Mouse (Mus musculus) thymus, adult 18-20 months (tissue): Measurements from ENCODE around the gene 4833439L19Rik.
A peak's percentile ranks its signal among the peaks of the same experiment; 100 is the strongest.
"Not testable (repeated sequence)": the region's sequence is repeated elsewhere in the genome, so short reads cannot be mapped to it uniquely, and the experiment has no call there.

ENCODE experiments used
- DNase-seq, 2 experiments: peaks; one replicate each; pipeline ENCODE4 v3.0.0; 2022; ENCODE audit warnings: mixed read lengths in 2 of 2

The 4833439L19Rik gene

DNA sequence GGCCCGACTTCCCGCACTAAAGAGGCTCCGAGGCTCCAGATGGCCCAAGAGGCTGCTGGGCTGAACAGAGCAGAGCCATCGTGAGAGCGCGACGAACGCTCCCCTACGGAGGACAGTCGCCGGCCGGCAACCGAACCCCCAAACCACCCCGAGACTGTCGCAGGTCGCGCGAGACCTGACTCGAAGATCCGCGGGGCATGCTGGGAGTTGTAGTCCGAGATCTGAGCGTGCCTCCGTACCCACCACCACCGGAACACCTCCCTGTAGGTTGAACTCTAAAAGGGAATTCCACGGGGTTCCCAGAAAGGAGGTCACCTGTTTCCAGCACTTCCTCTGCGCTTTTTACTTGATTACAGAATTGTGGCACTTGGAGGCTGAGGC is at the start of gene 4833439L19Rik:
Gene 4833439L19Rik, minus strand, starts transcription at position 235 of the 381 bp plus-strand sequence.
- DNase-seq: peak; percentile 89 to 93

DNA sequence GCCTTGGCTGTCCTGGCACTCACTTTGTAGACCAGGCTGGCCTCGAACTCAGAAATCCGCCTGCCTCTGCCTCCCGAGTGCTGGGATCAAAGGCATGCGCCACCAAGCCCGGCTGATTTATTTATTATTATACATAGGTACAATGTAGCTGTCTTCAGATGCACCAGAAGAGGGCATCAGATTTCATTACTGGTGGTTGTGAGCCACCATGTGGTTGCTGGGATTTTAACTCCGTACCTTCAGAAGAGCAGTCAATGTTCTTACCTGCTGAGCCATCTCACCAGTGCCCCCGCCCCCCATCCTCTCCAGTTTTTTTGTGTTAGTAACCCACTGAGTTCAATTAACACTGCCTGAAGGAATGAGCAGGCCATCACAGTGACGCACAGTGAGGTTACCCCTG is 47.9 kb upstream of the 4833439L19Rik start:
- not testable (repeated sequence) for DNase-seq

DNA sequence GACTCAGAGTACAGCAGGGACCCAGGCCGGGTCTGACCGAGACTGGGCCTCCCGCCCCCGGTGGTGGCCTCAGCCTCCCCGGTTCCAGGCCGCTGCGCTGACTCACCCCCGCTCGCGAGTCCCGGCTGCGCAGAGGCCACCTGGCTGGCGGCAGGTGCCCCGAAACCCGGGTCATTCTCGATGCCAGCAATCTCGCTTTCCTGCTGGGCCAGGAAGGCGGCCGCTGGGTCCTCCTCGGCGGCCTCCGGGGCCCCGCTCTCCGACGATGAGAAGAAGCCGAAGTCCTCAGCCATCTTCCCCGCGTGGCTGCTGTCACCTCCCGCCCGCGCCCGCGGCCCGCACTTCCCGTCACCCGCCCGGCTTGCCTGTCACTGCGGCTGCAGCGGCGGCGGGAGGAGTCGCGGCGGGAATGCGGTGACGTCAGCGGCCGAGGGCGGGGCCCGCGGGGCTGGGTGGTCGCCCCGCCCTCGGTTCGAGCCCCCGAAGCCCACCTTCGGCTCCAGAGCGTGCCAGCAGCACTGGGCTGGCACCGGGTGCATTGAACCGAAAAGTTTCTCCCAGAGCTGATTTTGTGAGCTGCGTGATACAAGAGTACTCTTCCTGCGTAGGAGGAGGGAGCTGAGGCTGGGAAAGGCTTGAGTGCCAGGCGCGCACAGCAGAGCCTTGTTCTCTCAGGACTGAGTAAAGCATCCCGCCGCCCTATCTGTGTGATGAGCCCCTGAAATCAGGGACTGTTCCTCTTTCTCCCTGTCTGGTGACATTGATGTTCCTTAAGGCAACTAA is 45.9 kb upstream of the 4833439L19Rik start, which contains the start of gene Cltb:
Gene Cltb, minus strand, starts transcription at position 373 of the 783 bp plus-strand sequence.
- DNase-seq: peak; percentile 74 to 75

DNA sequence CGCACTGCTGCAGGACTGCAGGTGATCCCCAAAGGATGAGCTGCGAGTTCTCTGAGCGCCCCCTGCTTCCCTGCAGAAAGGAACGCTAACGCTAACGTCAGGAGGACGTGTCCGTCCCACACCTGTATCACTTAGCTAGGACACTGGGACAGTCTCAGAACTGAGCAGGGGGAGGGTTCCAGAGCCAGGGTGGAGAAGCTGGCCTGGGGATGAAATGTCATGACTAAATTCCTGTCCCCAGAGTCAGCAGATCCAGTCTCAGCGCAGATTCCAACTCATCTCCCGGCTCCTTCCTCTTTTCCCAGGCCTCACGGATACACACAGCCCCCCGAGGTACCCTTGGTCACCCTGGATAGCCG is 45.4 kb upstream of the 4833439L19Rik start:
- no peak for DNase-seq

DNA sequence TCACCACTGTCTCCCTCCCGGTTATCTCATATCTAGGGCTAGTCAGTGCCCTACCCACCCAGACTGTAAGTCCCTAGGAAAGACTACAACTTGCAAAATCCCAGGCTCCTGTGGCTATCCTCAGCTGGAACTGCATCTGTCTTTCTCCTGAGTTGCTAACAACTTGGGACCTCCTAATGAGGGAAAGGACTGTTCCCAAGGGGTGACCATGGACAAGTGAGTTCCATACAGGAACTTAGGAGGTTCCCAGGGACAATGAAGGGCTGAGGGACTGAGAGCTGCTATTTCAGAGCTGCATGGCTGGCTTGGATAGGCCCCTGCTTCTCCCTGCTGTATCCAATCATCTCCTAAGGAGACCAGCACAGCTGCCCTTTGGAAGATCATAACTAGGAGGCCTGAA is 44.1 kb upstream of the 4833439L19Rik start:
- DNase-seq: no peak

DNA sequence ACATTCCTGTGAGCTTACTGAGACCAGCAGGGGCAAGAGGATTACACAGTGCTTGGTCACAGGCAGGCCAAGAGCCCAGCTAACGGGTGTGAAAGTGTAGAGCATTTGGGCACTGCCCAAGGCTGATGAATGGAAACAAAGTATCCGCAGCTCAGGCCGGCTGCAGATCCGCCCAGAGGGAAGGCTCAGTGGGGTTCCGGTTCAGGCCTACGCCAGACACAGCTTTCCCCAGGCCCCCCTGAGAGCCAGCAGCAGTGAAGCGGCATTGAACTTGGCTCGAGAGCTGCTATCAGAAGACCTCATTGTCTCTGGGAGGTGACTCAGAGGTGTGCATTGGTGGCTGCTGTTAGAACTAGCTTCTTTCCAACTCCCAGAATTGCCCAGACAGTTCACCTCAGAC is 43.4 kb upstream of the 4833439L19Rik start:
- DNase-seq: no peak

DNA sequence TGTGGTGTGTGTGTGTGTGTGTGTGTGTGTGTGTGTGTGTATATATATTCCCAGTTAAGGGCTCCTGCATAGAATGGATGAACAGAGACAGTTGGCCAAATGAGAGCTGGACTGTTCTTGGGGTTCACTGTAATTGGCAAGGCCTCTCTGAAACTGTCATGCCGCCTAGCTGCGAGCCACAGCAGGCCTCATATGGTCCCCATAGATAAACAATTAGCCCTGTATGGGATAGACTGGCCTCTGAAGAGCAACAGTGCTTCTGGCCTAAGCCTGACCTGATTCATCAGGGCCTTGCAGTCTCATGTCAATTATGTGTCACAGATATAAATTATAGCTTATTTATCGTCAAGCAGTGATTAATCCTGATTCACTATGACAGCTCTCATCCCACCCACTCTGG is 42.8 kb upstream of the 4833439L19Rik start:
- DNase-seq: no peak

DNA sequence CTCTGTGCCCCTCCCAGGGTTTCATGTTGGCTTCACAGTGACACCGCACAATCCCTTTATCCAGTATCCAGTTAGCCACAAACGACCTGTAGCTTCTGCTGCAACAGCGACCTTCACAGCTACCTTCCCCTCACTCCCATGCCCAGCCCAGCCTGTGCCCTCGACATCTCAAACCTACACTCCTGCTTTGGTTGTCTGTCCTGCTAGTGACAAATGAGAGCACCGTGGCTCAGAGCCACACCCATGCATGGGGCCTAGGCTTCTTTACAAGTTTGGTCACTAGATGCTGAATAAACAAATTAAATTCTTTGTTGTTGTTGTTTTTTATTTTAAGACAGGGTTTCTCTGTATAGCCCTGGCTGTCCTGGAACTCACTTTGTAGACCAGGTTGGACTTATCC is 42.0 kb upstream of the 4833439L19Rik start:
- no peak for DNase-seq

DNA sequence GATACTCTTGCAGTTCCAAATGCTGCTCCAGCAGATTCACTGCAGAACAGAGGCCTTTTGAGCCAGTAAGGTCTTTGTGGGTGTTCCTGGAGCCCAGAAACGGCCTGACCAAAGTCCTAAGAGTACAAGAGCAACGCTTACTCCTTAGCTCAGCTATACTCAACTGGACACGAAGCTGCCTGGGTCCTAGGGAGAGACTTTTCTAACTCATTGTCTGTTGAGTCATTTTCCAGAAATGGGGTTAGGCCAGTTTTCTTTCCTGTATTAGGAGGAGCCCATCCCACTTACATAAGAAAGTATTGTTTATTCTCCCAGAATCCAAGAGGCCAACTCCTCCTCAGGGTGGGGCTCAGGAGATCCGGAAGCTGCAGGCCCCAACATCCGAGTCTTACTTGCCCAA is 40.2 kb upstream of the 4833439L19Rik start:
- DNase-seq: no peak

DNA sequence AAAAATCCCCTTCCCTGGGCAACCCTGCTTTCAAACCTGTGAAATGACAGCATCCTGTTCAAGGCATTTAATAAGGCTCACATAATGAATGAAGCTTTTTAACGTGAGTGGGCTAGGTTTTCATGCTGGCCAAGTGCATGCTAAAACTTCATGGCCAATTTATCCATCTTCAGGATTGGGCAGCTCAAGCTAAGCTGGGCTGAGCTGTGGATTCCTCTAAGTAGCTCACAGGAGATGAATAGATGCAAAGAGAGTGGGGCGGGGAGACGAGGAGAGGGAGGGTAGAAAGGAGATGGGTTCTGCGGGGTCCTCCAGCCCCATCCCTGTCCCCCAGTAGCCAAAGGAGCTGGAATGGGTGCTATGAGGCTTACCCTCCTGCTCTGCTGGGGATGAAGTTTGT is 39.0 kb upstream of the 4833439L19Rik start:
- no peak for DNase-seq

DNA sequence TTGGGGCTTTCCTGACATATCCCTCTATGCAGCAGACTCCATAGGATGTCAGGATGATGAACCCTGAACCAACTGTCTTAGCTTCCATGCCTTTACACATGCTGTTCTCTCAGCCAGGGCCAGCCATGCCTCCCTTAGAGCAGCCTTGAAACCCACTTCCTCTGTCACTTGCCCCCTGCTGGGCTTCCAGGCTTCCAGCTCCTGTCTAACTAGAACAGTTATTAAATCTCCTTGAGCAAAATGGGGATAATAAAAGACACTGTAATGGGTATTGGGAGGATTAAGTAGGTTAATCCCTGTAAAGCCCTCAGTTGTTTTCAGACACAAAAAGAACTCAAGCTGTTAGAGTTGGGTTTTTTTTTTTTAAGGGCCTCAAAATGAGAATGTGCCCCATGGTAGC is 38.3 kb upstream of the 4833439L19Rik start:
- DNase-seq: no peak

DNA sequence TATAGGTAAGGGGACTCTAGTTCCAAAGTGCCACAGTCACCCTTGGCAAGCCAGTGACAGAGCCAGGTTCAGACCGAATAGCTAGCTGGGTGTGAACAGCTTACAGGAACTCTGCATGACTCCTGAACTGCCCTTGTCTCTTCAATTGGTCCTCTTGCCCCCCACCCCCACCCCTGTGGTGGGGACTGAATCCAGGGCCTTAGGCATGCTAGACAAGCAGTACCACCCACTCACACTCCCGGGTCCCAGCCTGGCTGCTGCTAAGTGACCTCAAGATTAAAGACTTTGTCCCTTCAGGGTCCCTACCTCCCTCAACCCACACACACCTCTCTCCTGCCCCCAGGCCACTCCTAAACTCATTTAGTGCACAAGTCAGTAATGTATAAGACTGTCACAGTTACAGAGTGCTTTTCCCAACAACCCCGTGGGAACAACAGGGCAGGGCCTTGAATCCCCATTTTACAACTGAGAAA is 37.4 kb upstream of the 4833439L19Rik start:
- no peak for DNase-seq

DNA sequence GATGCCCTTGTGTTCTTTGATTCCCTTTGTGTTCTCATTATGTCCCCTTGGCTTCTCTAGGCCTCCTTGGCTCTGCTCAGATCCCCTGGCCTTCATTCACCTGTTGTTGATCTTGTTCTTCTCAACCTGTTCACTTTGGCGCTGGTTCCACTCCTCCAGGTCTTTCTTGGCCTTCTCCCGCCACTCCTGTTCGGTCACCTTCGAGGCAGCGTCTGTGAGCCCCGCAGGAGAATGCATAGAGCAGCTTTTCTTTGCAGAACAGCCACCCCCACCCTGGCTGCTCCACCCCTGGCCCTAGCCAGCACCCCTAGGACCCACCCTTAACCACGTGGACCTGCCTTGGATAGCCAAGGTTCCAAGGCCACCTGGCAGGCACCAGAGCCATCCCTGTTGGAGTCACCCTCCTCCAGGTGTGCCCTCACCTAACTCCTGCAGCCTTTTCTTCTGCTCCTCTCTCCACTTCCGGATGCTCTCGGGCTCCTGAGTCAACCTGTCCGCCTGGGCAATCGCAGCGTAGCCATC is 33.4 kb upstream of the 4833439L19Rik start:
- DNase-seq: no peak

DNA sequence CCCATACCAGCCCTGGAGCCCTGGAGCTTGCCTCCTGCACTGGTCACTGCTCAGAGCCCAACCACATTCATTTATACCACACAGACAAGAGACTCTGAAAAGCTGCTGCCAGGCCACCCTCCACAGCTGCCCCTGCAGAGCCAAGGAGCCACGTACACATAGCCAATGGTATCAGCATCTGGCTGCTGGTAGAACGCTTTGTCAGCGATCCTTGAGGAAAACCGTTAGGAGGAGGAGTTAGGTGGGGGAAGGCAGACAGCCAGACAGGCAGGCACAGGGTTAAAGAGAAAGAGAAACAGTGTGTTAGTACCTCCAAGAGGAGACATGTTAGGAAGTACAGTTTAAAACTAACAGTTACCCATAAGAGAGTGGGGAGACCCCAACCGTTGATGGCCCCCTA is 31.6 kb upstream of the 4833439L19Rik start:
- no peak for DNase-seq

DNA sequence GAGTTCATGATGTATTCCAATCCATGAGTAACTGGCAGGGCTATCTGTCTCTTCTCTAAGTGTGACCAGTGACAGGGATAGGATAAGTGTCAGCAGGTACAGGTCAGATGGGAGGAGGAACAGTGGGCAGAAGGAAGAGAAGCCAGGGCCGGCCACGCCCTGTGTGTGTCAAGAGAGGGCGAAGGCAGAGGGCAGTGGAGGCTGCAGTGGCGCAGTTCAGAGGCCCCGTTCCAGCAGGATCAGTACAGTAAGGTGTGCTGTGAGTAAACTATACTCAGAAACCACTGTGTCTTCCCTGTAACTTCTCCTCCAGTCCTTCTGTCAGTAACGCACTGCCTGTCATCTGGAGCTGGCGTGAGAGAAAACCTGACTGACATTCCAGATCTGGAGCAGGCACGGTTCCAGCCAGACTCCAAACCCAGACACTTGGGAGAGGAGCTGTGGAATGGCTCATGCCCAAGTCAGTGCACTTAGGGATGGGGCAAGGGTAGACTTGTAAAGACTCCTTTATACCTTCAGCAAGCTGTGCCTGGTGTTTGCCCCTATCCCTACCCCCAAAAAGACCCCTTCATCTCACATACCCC is 31.0 kb upstream of the 4833439L19Rik start:
- no peak for DNase-seq

DNA sequence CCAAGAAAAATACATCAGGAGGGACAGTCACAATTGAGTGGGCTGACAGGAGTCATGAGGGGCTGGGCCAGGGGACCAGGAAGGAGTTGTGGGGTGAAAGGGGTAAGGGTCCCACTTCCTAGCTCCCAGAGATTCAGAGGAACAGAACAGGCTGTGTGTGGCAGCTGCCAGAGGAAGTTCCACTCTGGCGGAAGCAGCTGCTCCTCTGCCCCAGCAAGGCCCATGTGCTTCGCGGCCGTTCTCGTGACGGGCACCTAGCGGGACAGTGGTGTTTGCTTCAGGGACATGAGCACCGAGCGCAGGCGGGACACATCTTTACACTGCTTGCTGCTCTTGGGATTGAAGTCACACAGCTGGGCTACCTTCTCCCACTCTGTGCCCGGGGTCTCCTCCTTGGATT is 28.4 kb upstream of the 4833439L19Rik start:
- DNase-seq: no peak

DNA sequence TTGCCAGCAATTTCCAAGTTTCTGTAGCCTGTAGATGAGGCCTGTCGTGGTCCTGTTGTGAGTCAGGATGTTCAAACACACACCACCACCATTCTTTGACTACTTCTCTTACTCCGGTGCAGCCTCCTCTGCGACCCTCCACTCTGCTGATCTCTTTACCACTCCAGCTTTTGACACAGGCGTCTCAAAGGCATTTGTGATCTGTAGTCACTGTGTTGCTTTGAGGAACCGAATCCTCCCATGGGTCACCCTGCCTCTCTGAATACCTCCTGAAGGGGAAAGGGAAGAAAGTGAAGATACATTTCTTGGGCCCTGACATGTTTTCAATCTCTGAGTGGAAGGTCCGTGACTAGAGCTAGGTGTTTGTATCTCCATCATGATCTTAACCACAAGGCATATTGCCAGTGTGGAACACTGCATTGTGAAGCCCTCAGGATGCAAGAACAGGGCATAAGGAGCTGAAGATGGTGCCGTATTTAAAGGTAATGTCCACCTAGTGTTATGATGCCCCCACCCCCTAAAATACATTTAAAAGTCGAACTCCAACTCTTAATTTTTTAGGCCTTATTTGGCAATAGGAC is 26.6 kb upstream of the 4833439L19Rik start:
- no peak for DNase-seq

DNA sequence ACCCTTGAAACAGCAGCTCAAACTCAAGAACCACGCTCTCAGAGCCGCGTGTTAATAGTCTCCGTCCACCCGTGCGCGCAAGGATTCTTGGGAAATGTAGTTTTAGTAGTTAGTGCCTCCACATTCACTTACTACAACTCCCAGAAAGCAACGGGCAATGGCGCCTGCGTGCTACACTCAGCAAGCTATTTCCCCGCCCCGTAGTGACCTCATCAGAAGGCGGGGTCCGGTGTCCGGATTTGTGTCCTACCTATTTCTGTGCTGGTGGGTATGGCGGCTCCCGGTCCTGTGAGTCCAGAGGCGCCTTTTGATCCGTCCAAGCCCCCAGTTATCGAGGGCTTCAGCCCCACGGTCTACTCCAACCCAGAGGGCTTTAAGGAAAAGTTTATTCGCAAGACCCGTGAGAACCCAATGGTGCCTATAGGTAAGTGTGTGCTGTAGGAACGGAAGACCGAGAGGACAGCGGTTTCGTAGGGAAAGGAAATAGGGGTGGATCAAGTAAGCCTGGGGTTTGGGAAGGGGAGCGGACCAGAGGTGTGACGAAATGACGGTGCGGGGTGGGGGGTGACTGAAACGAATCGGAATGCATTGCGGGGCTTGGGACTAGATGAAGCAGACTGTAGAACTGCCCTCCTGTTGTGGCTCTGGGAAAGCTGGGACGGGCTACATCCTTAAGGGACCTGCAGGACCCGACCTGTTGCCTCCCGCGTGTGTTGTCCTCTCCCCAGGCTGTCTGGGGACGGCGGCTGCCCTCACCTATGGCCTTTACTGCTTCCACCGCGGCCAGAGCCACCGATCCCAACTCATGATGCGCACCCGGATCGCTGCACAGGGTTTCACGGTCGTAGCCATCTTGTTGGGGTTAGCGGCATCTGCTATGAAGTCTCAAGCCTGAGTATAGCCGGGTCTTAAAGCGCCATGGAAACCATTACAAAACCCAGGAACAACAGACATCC is 25.0 kb upstream of the 4833439L19Rik start, which contains the start of the genes Nop16 and Higd2a:
Gene Nop16, minus strand, starts transcription at position 95 of the 956 bp plus-strand sequence.
Gene Higd2a, plus strand, starts transcription at position 212 of the 956 bp plus-strand sequence.
- peak; percentile 92 to 95 for DNase-seq

DNA sequence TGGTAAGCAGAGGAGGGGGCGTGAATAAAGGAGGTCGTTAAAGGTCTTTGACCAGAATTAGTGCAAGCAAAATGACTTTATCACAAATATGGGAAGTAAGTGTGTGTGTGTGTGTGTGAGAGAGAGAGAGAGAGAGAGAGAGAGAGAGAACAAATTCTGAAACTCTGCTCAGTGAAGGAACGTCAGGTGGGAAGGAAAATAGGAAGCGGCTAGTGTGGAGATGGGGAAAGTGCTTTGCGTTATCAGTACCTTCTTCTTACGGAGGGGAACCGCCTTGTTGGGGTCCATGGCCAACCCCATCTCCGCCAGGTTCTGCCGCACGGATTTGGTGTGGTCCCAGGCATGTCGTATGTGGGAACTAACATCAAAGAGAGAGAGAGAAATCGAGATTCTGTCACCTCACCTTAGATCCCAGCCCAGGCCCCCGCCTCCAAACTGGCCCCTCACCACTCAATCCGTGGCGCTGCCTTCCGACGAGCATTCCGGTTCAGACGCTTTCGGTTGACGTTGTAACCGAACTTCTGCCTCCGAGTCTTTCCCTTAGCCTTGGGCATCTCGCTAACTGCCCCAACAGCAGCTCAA is 24.3 kb upstream of the 4833439L19Rik start:
- no peak for DNase-seq

DNA sequence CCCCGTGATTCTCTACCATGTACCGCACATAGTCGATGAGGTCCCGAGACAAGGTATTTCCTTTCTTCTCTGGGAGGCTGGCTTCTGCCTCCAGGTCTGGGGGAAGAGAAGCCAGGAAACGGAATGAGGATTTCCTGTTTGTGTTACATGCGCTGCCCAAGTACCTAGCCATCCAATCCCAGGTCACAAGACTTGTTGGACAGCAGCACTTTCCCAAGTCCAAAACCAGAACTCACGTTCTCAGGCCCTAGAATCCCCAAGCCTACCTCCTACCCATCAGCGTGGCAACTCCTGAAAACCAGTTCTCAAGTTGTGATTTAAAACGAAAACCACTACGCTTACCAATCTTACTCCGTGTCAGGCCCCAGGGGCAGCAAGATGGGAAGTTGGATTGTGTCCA is 20.6 kb upstream of the 4833439L19Rik start:
- DNase-seq: no peak

DNA sequence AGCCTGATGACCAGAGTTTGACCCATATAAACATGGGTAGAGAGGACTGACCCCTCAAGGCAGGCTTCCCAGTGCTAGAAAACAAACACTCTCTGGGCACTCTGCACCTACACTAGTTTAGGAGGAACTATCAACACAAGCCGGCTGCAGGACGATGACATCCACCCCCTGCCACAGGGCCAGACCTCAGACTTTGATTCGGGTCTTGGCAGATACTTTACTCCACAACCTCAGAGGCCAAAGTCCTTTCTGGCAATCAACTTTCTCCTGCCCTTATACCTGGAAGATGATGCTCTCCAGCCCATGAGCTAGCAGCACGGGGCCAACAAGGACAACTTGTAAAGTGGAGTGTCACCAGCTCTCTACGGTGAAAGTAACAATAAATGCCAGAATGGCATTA is 17.6 kb upstream of the 4833439L19Rik start:
- DNase-seq: no peak

DNA sequence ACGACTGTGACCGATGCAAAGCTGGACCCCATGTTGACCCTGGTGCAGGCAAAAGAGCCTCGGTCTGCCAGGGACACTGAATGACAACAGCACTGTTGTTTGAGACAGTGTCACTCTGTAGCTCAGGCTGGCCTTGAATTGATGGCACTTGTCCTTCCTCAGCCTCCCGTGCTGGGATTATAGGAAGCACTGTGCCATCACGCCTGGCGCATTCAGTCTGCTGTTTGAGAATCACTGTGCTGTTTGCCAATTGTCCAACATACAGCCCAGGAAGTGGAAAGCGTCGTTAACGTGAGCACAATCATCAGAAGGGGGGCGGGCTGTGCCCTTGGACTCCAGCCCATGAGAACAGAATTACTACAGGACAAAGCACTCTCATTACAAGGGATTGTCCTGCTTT is 16.9 kb upstream of the 4833439L19Rik start:
- DNase-seq: no peak
